Mouse (Mus musculus) cerebellum, adult 8-10 months (tissue): Measurements from ENCODE around the gene Art4.

ENCODE experiments used
- DNase-seq: peaks from one replicate; pipeline ENCODE4 v3.0.0; 2022

The Art4 gene

DNA sequence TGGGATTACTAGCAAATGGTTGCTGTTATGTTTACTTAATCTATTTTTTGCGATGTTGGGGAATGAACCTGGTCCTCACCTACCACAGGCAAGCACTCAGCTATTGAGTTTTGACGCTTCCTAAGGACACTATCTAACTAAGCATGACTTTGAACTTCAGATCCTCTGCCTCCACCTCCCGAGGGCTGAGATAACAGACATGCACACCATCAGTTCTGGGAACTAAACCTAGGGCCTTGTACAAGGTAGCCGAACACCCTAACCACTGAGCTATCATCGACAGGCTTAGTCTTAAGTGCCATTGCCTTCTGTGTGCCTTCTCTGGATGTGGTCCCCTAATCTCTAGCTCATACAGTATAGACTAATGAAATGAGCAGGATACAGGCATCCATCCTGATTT is 7.8 kb upstream of the Art4 start:
- DNase-seq = no peak

DNA sequence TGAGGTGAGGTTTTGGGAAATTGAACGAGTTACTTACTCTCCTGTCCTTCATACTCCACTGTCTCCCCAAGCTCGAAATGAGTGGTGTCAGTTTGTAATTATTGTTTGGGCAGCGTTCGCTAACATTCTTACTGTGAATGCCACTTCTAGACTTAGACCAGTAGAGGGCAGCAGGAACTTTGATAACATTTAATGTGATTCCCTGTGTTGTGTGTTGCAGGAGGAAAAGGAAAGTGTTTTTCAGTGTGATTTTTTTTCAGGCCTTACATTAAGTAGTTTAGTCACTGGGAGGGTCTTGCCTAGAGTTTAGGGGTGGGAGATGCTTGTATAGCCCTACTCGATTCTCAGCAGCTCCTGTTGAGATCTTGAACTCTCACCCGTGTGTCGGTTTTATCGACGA is 3.5 kb upstream of the Art4 start:
- DNase-seq = peak; percentile 3

DNA sequence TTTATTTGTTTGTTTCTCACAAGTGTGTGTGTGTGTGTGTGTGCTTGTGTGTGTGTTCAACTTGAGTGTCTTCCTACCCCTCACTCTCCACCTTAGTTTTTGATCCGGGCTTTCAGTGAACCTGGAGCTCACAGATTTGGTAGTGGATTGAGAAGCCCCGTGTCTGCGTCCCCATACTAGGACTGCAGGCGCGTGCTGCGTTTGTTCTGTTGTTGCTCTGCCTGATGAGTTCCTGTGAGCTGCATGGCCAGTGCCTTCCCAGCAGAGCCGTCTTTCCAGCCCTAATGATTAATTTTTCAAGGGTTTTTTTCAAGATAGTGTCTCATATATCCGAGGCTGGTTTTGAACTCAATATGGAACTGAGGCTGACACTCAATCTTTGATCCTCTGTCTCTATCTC is 887 bp upstream of the Art4 start:
- no peak for DNase-seq

DNA sequence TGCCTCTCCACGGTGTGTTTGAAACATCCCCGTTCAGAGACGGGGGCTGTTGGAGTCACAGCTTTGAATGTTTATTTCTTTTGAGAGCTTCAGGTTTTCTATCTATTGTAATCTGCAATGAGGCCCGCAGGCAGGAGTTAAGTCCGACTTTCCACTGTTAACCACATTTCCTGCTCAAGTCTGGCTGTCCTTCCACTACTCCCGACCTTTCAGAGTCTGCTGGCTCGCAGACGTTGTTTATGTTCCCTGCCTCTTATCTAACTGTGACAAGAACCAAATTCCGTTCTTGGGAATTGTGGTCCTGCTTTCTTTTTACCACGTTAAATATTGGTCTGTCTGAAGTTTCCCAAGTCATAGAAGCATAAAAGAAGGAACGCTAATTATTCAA is 334 bp upstream of the Art4 start:
- no peak for DNase-seq

DNA sequence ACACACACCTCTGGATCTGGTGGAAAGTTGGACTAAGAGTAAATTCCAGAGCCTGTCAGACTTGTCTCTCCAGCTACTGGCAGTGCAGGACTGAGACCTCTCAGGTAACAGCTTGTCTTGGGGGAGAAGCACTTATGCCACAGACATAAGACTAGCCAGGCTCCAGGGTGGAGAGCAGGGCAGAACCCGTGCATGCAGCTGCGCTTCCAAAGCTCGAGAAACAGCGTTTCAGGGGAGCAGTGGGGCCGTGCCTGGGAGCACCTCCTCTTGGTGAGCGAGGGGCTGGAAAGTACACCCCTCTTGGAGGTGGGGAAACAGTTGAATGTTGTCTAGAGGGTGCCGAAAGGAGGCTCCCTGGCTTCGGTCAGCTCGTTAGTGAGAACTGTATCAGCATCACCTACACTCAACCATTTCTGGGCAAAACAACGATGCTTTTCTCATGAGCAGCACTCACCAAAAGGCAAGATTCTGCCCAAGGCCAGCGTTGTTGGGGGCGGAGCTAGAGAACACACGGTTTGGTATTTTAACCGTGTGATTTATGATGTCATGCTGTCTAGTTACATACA is 1.4 kb downstream of the Art4 start:
- DNase-seq = no peak

DNA sequence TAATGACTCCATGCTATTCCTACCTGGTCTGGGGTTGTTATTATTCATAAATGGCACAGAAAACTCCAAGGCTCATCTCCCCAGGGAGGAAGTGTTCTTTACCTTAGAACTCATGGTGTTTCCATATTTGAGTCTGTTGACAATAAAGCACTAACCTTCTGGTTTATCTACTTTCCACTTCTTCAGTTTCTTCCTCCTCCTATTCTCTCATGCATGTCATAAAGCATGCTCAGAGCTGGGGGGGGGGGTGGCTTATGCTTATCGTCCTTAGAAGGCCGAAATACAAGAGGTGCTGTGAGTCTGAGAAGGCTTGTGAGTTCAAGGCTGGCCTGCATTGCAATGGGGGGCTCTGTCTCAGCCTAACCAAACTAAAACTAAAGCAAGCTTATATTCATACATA is 2.4 kb downstream of the Art4 start:
- no peak for DNase-seq

DNA sequence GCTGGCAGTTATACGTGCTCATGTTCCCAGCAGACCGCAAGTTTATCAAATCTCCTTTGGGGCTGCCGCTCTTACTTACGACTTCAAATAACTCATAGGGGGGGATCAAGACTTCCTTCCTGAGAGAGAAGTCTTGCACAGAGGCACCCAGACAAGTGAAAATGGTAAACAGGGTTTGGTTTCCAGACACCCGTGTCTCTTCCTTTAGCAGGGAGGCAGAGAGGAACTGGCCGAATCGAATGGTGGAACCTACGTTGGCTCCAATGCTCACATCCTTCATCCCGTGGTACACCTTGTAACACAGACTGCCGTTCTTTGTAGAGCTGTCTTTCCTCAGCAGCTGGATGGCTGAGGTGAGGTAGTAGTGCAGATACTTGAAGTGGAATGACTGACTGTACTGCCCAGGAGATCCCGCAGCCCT is 3.2 kb downstream of the Art4 start:
- no peak for DNase-seq

DNA sequence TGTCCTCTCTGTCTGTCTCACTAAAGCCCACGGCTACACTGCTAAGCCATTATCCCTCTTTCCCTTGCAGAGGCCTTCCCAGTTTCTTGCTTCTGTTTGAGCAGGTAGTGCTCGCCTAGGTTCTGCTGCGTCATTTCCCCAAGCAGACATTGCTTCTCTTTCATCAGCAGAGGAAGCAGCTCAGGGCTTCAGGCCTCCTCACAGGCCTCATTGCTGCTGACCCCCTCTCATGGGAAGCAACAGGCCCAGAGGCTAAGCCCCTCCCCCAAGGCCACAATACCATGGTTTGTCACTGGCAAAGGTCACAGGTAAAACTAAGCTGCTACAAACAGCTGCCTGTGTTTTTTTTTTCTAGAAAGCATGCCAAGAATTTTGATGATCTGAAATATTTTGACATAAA is 4.8 kb downstream of the Art4 start:
- no peak for DNase-seq

DNA sequence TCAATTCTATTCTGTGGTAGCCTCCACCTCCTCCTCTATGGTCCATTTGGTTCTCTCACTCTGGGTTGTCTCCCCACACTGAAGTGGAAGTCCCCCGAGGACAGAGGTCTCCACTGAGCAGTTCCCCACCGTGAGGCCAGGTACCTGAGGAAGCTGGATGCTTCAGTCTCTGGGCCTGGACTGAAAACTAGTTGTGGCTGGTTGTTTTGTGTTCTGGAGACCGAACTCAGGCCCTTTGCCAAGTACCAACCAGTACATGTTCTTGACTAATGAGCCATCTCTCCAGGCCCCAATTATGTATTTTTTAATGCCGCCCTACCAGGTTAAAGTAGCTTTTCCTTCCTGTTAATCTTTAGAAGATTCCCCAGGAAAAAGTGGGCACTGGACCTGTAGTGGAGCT is 5.2 kb downstream of the Art4 start:
- no peak for DNase-seq

DNA sequence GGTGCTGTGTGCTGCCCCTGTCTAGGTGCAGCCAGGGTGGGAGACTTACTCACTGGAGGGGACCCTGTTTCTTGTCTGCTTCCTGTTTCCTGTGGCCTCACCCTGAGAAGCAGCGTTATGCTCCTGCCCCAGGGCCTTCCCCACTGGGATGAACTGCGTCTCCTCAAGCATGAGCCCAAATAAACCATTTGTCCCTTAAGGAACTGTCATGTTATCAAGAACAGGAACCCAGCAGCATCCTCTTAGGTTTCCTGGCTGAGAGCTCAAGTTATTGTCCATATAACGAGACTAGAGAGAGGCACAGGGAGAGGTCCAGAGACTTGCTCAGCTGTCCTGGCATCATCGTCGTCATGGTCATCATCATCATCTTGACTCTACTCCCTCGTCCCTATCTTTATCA is 7.3 kb downstream of the Art4 start:
- no peak for DNase-seq

DNA sequence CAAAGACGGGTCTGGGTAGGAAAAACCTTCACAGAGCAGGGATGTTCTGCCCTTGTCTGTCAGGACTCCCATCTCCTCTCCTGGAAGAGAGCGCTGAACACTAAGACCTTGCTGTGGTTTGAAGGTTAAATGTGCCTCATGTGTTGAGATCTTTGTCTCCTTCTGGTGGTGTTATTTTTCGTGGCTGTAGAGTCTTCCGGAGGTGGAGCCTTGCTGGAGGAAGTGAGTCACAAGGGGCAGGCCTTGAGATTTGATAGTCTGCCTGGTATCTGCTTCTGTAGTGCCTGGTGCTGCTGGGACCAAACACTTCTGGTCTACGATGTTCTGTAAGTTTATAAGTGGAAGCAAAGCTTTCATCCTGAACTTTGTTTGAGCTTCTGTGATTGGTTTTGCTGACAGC is 8.6 kb downstream of the Art4 start:
- no peak for DNase-seq

DNA sequence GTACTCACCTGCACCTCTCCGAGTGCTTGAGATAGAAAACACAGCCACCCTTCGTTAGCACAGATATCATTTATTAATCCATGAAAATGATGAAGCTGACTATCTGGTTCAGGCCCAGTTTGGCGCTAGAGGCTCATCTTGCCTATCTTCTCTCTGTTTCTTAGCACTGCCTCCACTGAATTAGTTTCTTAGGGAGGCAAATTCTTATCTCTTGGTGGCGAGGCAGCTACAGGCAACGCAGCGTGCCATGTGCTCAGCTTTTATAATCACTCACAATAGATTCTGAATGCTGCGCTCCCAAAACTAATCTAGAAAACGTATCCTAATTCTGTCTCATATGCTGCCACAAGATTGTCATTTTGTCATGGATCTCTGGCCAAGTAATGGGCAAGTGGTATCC is 9.1 kb downstream of the Art4 start:
- DNase-seq = no peak

DNA sequence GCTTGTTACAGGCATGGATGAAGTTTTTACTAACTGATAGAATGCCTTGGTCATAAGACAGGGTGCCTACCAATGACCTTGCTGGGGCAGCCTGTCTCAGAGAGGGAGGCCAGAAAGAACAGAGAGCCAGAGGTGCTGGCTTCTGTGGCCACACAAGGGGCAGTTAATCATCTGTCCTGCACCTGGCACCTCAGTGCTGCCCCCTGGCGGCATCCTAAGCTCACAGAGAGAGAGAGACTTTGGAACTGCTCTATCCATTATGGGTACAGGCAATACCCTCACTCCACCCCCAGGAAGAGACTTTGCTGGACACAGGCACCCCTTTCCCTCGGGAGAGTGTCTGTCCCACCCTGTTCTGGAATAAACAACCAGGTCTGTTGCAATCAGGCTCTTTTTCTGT is 9.7 kb downstream of the Art4 start:
- peak; percentile 8 for DNase-seq

DNA sequence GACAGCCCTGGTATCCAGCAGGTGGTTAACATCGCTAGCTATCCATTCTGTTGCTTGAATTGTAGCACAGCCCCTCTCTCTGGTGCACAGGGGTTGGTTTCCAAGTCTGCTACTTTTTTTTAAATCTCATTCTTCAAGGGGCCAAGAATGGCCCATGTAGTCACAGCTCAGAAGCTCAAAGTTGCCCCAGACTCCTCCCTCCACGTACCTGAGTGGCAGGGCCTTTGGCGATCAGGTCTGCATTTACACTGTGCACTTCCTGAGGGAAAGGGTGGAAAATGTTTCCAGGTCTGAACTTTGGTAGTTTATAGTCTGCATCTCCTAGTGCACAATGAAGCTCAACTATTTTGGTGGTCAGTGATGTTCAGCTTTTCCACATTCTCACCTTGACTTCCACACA is 10.3 kb downstream of the Art4 start:
- no peak for DNase-seq

DNA sequence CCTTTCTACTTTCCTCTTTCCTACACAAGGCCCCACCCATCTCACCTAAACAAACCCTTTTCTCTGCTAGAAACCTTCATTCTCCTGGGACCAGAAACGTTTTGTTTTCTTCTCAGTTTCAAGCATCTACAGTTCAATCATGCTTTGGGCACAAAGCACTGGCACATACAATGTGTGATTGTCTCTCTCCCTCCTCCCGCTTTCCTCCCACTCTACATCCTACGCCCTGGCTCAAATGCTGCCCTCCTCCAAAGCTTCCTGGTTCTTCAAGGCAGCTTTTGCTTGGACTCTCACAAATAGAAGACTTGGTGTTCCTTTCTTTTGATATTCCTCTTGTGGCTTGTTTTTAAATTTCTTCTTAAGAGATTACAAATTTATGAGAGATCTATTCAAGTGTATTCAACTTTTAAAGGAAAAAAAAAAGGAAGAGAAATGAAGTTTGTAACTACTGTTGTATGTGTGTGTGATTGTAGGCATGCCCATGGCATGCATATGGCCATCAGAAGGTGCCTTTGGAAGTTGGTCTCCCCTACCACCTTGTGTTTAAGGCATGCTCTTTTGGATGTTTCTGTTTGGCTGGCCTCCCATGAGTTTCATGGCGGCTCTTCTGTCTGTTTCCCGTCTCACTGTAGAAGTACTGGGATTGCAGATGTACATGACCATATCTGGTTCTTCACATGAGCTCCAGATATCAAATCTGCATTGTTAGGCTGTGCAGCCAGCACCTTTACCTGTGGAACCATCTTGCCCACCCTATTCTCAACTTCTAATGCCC is 11.6 kb downstream of the Art4 start:
- no peak for DNase-seq

DNA sequence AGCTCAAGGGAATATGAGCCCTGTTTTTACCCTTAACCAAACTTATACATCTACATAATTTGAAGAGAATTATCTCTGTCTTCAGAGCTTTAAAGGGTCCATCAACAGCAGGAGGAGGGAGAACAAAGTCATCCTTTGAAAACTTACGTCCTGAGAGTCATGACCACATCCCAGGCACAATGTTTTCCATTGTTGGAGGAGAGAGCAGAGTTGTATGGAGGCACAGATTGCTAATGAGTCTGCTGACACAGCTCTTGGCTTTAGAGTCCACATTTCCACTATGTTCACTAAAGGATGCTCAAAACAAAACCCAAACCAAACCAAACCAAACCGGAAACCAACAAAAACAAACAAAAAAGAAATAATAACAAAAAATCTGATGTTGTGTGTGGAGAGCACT is 12.6 kb downstream of the Art4 start:
- no peak for DNase-seq

DNA sequence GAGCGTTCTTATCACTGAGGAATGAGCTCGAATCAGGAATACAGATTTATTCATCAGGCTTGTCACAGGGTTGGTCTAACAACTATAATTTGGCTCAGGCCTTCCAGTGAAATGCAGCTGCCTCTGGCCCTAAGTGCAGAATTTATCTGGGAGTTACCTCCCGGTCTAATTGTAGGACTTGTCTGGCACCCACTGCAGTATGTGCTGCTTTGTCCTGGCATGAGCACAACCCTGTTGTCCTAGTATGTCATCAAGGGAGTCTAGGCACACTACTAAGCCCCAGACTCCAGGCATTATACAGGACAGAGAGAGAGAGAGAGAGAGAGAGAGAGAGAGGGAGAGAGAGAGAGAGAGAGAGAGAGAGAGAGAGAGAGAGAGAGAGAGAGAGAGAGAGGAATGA is 20.2 kb downstream of the Art4 start:
- DNase-seq = no peak

DNA sequence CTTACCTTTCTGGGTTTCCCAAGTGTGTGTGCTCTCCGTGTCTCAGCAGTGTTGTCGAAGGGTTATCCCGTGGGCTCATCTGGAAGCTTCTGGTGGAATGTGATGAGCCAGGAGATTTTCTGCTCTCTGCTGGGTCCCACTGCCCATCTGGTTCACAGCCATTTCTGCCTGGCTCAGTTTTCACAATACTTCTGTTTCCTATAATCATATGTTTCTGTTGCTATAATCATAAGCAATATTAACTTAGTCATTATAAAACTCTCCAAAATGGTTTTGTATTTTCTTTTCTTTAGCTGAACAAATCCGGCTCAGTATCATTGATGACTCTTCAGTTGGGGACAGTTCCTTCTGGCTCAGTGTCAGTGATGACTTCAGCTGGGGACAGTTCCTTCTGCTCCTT is 22.2 kb downstream of the Art4 start, which contains the start of gene Smco3:
Gene Smco3 (minus strand): TSS at position 101 of the 400 bp plus-strand sequence.
- DNase-seq = no peak

DNA sequence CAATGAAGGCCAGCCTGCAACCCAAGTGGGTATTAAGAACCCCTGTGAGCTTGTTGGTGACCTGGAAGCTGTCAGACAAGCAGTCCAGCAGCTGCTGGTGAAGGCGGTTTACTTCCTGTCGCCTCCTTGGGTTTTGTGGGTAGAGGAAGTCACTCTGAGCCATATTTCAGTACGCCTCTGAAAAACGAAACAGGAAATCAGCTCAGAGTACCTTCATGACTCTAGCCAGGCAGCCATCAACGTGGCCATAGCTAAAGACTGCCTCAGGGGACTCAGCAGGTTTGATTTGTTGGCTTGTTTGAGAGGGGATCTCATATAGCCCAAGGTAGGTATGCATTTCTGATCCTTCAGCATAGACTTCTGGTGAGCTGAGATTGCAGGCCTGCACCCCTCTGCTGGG is 25.8 kb downstream of the Art4 start:
- no peak for DNase-seq

DNA sequence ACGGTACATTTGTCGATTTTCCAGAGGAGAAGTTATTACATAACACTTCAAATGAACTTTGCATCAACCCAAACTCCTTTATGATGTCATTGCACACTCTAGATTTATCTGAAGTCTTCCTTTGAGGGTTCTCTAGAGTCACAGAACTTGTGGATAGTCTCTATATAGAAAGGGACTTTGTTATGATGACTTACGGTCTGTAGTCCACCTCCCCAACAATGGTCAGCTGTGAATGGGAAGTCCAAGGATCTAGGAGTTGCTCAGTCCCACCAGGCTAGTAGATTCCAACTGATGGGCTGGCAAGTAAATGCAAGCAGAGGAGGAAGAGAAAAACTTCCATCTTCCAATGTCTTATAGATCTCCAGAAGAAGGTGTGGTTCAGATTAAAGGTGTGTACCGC is 28.9 kb downstream of the Art4 start:
- peak; percentile 16 for DNase-seq

DNA sequence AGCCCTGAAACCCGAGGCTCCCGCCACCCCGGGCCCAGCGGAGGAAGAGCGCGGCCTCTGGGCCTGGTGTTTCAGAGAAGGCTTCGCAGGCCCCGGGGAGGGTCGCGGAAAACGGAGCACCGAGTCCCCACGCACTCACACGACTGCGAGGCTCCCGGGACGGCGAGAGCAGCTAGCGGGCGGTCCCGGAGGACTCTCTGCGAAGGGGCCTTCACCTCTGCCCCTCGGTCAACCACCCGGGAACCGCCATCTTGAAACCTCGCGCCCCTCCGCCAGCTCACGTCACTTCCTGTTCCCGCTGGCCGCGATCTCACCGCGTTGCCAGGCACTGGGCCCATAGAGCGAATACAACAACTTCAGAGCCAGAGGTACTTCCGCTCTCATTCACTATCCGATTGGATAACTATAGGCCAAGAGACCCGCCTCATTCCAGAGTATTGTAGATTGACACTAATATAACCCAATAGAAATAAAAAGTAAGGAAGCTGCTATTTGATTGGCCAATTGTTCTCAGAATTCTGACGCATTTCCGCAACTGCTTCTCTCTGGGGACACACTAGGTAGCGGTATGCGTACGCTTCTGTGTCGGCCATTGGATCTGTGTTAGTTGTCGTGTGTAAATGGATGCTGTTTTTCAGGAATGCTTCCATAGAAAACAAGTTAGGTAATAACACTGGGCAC is 29.5 kb downstream of the Art4 start, which contains the start of gene Wbp11:
Gene Wbp11 (minus strand): TSS at position 353 of the 681 bp plus-strand sequence.
- peak; percentile 93 for DNase-seq

DNA sequence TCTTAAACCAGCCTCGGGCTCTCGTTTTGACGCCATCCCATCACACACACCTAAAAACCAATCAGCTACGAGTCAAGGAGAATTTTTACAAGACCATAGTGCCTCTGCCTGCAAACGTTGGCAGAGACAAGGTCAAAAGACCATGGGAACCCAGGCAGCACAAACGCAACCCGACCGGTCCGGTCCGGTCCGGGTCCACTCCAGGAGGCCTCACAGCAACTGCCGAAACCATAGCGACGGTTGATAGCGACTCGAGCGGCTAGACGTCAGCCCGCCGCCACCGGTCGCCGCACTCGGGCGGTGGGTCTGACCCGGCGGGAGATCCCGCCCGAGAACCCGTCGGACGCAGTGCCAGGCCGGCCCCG is 30.0 kb downstream of the Art4 start, which contains the start of gene BC049715:
Gene BC049715 (plus strand): TSS at position 111 of the 365 bp plus-strand sequence.
- DNase-seq = no peak

DNA sequence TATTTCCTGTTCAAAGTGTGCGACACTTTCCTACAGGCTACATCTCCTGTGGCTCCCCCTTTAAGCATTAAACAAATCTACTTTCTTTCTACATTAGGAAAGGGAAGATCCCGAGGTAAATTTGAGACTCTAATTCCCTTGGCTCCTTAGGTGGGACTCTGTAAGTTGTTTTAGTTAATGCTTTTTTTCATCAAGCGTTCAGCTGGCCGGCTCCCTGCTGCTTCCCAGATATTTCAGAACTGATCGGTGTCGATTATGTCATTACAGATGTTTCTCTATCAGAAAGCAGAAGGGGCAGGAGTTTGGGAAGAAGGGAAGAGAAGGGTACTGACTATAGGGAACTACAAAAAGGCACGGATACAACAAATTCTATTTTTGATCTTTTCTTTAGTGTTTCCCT is 30.4 kb downstream of the Art4 start:
- no peak for DNase-seq

DNA sequence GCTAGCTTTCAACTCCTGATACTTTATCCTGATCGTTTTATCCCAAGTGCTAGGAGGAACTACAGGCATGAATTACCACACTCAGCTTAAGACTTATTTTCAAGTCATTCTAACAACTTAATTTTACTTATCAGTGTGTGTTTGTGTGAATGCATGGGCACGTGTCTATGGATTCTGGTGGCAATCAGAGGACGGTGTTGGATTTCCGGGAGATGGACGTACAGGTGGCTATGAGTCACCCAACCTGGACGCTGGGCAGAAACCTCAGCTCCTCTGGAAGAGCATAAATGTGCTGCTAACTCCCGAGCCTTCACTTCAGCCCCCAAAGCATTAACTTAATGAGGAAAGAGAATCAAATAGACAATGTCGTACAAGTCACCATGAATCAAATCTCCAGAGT is 32.5 kb downstream of the Art4 start:
- DNase-seq = no peak
